Mouse (Mus musculus) ES-E14 (cell line): ENCODE results near the gene Midn. TPM values are rescaled to one million over a fixed set of nuclear protein-coding genes. Genes with fewer than 3 reads are reported as not detected.

ENCODE experiments used
- DNase-seq: peaks from one replicate; pipeline ENCODE4 v3.0.0-alpha.2; 2013; ENCODE audit warnings: low read depth, low spot score
- H3K27ac ChIP-seq: 2 replicates; pipeline ENCODE4 v1.5.1; 2012; ENCODE audit warnings: low read depth, mild to moderate bottlenecking, low read length, moderate library complexity, mixed read lengths; ENCODE audit not compliant: poor library complexity, insufficient read depth, severe bottlenecking
- H3K36me3 ChIP-seq: 2 replicates; pipeline ENCODE4 v1.6.1; 2012; ENCODE audit warnings: mild to moderate bottlenecking, low read length, moderate library complexity, mixed read lengths; ENCODE audit not compliant: control insufficient read depth, poor library complexity, insufficient read depth, severe bottlenecking
- H3K4me1 ChIP-seq, 2 experiments: fragments of 150-350 bp in 1 of 2; sonication (generic) in 1 of 2; 2 replicates each; pipeline ENCODE4 v1.6.1; 2012; ENCODE audit warnings: low read length in 2 of 2, mild to moderate bottlenecking in 1 of 2, mixed read lengths in 1 of 2; ENCODE audit not compliant: control insufficient read depth in 2 of 2, insufficient read depth in 2 of 2, poor library complexity in 1 of 2
- H3K4me3 ChIP-seq, 2 experiments: fragments of 150-350 bp in 1 of 2; sonication (generic) in 1 of 2; 2 replicates each; pipeline ENCODE4 v1.5.1; 2012; ENCODE audit warnings: low read length in 2 of 2, low read depth in 1 of 2, mild to moderate bottlenecking in 1 of 2, mixed read lengths in 1 of 2; ENCODE audit not compliant: insufficient read depth in 1 of 2, poor library complexity in 1 of 2, severe bottlenecking in 1 of 2
- H3K9ac ChIP-seq: 2 replicates; pipeline ENCODE4 v1.6.1; 2012; ENCODE audit warnings: low read depth, mild to moderate bottlenecking, low read length, mixed read lengths; ENCODE audit not compliant: poor library complexity, insufficient read depth, severe bottlenecking
- H3K9me3 ChIP-seq: fragments of 150-350 bp; sonication (generic); 2 replicates; pipeline ENCODE4 v1.6.1; 2012; ENCODE audit warnings: low read depth, mild to moderate bottlenecking, low read length; ENCODE audit not compliant: control insufficient read depth, insufficient read depth
- CHD2 ChIP-seq: IDR thresholded peaks from 2 replicates; pipeline ENCODE4 v1.6.1; 2014; ENCODE audit warnings: mild to moderate bottlenecking, low read depth, low read length, inconsistent platforms
- HCFC1 ChIP-seq: IDR thresholded peaks from 2 replicates; pipeline ENCODE4 v1.6.1; 2012; ENCODE audit warnings: low read length, inconsistent platforms, borderline replicate concordance; ENCODE audit not compliant: insufficient read depth
- MAFK ChIP-seq: IDR thresholded peaks from 2 replicates; pipeline ENCODE4 v1.6.1; 2014; ENCODE audit warnings: mild to moderate bottlenecking, low read depth, low read length, inconsistent platforms; ENCODE audit not compliant: insufficient read depth
- ZC3H11A ChIP-seq: IDR thresholded peaks from 2 replicates; pipeline ENCODE4 v1.6.1; 2012; ENCODE audit warnings: low read depth, mild to moderate bottlenecking, inconsistent platforms, low read length, borderline replicate concordance
- ZNF384 ChIP-seq: IDR thresholded peaks from 2 replicates; pipeline ENCODE4 v1.6.1; 2012; ENCODE audit warnings: low read depth, low read length, inconsistent platforms
- in situ Hi-C, 2 experiments: fragments of 600-800 bp; cut with MboI; formaldehyde crosslinking; loops; one replicate each; pipeline ENCODE4 v1.15.1; 2025; ENCODE audit warnings: low sequenced_read_pairs in 2 of 2, inconsistent platforms in 1 of 2; ENCODE audit not compliant: unreplicated experiment in 2 of 2
- total RNA-seq: library from RNA; depleted of rRNA; stranded (reverse); fragments of 300-350 nt; gene quantifications from 2 replicates; pipeline ENCODE4 v1.2.3, GENCODE M21; 2012

Gene Midn
- total RNA-seq, 1 experiment, result 38.3 TPM

GRCm38 (mm10) chr10:80136952-80137625 lies 11.0 kb upstream of the Midn start:
- peak overlapping the region; percentile 48 to 71 for H3K4me3 ChIP-seq
- no peak for TF ChIP-seq ZNF384
- no peak for TF ChIP-seq ZC3H11A
- no peak for TF ChIP-seq HCFC1
- no peak for TF ChIP-seq MAFK
- no peak for TF ChIP-seq CHD2
- H3K27ac ChIP-seq, result no peak overlapping the region
- no peak for DNase-seq
- peaks cover 5 to 14% of the 10 kb centered on the region in 2 experiments; a peak in 3 of 4 replicates for H3K4me1 ChIP-seq
- H3K9me3 ChIP-seq, result no peaks in the 10 kb centered on the region
- in situ Hi-C loops, result no loop called here
- peaks cover 33% of the 10 kb centered on the region for H3K36me3 ChIP-seq
- H3K9ac ChIP-seq, result peak overlapping the region; percentile 29; the same call in 1 of the 2 replicates

- H3K4me1 ChIP-seq, result peaks cover 5 to 14% of the 10 kb centered on the region in 2 experiments; a peak in 3 of 4 replicates
- peak overlapping the region; percentile 71 to 97 for H3K4me3 ChIP-seq
- TF ChIP-seq HCFC1, result no peak
- TF ChIP-seq ZNF384, result no peak
- no peak for TF ChIP-seq ZC3H11A
- TF ChIP-seq CHD2, result no peak
- no peak for TF ChIP-seq MAFK
- in situ Hi-C loops, result no loop called here
- H3K27ac ChIP-seq, result peak overlapping the region; percentile 48; the same call in 1 of the 2 replicates
- H3K9me3 ChIP-seq, result no peaks in the 10 kb centered on the region
- peaks cover 27% of the 10 kb centered on the region for H3K36me3 ChIP-seq
- DNase-seq, result no peak
- H3K9ac ChIP-seq, result peak overlapping the region; percentile 83
Observed at GRCm38 (mm10) chr10:80137626-80138552, 10.2 kb upstream of the Midn start.

- Histone ChIP-seq H3K4me1 (peaks cover 5 to 15% of the 10 kb centered on the region in 2 experiments; a peak in 3 of 4 replicates), H3K36me3 (peaks cover 23% of the 10 kb centered on the region), H3K27ac (peak within 1 kb of the TSS; percentile 64), H3K4me3 (peak within 1 kb of the TSS; percentile 71 to 97), H3K9me3 (no peaks in the 10 kb centered on the region), H3K9ac (peak within 1 kb of the TSS; percentile 83)
- DNase-seq, result no peak
- no peak for TF ChIP-seq CHD2
- TF ChIP-seq HCFC1, result 0 out of 2 replicates have a peak, but pooled peaks have one; percentile 17
- TF ChIP-seq MAFK, result no peak
- TF ChIP-seq ZC3H11A, result no peak
- no peak for TF ChIP-seq ZNF384
- in situ Hi-C loops, result no loop called here
Observed at GRCm38 (mm10) chr10:80138553-80139438, 9.3 kb upstream of the Midn start, which contains the start of gene Atp5d. Gene Atp5d (plus strand): TSS chr10:80138632.

- Histone ChIP-seq H3K9ac (no peak overlapping the region), H3K4me3 (peak overlapping the region; percentile 71 to 97), H3K9me3 (no peaks in the 10 kb centered on the region), H3K4me1 (peaks cover 5 to 20% of the 10 kb centered on the region in 2 experiments; a peak in 3 of 4 replicates), H3K36me3 (peaks cover 23% of the 10 kb centered on the region), H3K27ac (no peak overlapping the region)
- TF ChIP-seq CHD2 (no peak), ZC3H11A (no peak), MAFK (no peak), ZNF384 (no peak), HCFC1 (no peak)
- in situ Hi-C loops, result no loop called here
- DNase-seq, result no peak
Observed at GRCm38 (mm10) chr10:80139439-80139775, 8.7 kb upstream of the Midn start.
